Mouse (Mus musculus) c-Kit-positive CD71-positive TER-119-negative erythroid progenitor cells, embryonic 14.5 days (primary cell): Measurements from ENCODE around the gene Stxbp6.
"Not testable (repeated sequence)": the region's sequence is repeated elsewhere in the genome, so short reads cannot be mapped to it uniquely, and the experiment has no call there.

Experiments
- DNase-seq: peaks from one replicate; pipeline ENCODE4 v3.0.0-alpha.2; 2013; ENCODE audit warnings: low read depth

Stxbp6 gene

DNA sequence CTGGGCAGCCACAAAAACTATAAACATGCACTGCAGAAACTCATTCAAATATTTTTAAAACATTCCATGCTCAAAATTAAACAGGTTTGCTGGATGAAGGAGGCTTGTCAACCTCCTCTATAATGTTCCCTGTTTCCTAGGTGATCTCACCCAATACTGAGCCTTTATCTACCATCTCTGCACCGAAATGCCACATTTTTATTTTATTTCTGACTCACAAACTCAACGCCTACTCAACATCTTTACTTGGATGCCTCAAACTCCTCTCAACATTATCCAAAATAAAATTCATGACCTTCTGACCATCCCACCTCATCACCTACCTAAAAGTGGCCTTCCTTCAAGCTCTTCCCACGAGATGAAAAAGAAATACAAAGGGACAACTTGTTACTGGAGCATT is 18.1 kb downstream of the Stxbp6 start:
- no peak for DNase-seq

DNA sequence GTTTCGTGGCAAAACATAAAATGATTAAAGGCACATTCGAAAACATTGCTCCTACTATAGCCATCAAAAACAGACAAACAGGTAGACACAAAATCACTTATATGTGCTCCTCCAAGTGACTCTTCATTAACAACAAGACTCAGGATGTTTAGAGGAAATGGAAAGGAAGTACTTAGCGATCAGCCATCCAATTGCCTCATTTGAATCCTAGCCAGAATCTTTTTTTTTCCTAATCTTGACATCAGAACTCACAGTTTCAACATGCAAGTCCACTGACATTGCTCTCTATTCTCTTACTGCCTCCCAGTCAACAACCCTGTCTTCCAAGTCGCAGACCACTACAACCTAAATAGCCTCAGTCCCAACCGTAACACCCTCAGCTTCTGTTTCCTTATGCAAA is 21.2 kb downstream of the Stxbp6 start:
- no peak for DNase-seq

DNA sequence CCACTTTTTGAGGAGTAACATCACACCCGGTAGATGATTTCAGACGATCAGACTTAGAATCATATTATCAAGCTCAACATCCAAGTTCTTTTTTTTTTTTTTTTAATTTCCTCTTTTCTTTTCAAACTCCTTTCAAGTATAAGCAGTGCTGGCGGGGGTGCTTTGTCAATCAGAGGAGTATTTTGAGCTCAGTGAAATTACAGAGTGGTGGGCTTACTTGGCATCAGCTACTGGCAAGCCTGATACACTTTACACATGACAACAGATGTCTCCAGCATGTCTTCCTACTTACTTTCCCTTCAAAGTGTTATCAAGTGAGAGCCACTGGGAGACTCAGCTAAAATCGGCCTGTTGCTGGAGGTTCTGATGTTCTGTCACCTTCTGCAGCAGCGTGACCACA is 21.6 kb downstream of the Stxbp6 start:
- no peak for DNase-seq

DNA sequence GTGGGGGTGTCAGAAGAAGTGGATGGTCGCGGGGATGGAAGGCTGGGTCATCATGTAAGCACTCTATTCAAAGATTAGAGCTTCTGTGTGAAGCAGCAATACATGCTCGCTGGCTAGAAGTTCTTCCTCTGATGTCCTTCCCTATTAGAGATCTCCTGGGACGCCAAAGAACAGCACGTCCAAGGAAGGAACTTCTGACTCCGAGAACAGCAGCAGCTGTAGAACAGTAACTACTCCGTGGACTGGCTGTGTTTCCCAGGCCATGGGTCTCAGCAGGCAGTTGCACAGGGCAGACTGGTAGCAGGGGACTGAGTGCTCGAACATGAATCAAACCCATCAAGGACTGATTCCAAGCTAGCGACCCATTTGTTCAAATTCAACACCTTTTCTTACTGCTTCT is 24.6 kb downstream of the Stxbp6 start:
- DNase-seq = no peak

DNA sequence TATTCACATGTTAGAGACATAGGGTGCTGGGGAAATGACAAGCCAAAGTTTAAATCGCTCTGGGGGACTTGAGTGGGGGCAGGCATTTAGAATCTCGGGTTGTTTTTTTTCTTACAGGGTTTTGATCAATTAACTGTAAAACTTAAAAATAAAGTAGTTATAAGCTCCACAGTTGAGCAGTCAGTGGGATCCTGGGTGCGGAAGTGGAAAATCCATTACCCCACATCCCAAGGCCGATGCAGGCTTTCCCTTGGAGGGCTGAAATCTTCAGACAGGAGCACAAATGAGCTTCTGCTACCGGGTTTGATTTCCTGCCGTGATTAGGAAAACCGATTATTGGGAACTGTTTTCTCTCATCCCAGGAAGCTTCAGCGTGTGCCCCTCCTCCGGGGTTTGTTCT is 26.8 kb downstream of the Stxbp6 start:
- DNase-seq = not testable (repeated sequence)

DNA sequence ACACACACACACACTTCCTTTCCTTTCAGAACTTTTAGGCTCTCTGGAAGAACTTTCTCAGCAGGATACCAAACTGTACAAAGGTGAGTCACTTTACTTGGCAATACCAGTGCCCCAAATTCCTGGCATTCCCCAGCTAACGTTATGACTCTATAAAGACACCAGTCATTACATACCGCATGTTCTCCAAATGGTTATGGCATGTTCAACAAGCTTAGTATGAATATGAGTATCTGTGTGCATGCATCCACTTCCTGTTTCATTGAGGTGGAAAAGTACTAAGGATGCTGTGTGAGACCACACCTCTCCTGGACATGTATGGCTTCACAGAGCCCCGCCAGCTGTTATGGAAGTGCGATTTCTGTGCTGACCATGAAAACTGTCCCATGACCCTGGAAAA is 27.3 kb downstream of the Stxbp6 start:
- DNase-seq = no peak

DNA sequence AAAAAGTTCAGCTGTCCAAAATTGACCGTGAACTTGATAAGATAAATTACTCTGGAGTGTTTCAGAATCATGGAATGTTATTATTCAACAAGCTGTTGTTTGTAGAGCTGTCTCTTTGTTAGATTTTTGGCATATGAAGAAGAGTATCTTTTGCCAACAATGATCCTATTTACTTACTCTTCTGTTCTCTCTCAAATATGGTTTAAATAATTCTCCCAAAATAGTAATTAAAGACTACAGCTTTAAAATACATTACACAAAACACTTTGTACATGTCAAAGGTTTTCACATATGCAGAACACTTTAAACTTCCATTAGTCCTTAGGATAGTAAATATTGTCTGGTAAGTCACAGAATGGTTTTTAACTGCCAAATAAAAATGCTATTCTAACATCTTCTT is 29.9 kb downstream of the Stxbp6 start:
- no peak for DNase-seq

DNA sequence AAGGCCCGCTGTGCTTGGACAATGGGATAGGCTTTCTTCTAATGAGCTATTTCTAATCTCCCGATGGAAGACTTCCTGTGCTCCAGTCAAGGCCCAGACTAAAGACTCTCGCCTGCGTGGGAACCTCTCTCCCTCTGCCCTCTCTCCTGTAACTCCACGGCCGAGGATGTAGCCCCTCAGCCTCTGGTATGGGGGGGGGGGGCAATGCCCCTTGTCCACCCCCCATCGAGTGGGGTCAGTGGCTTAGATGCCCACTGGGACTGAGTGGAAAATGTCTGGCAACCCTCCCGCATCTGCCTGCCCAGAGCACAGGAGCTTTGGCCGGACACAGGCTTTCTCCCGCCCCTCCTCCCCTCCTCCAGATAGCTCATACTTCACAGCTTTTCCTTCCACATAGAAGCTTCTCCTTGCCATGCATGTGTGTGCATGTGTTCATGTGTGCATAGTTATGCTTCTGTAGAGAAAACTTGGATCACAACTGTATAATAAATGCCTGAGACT is 31.9 kb downstream of the Stxbp6 start:
- DNase-seq = no peak

DNA sequence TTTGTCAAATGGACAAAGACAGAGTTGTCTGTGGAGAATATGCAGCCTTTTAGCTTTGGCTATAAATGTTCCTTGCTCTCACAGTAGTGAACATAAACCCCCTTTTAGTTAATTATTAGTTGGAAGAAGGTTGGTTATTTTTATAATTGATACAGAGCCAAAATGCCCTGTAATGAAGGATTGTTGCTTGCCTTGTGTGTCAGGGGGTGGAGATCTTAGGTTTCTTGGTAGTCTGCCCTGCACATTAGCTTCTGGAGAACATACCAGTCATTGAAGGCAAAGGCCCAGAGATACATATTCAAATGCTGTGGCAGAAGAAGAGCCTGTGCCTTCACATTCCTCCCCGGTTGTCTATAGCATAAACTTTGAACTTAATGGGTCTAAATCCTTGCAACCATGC is 37.0 kb downstream of the Stxbp6 start:
- no peak for DNase-seq

DNA sequence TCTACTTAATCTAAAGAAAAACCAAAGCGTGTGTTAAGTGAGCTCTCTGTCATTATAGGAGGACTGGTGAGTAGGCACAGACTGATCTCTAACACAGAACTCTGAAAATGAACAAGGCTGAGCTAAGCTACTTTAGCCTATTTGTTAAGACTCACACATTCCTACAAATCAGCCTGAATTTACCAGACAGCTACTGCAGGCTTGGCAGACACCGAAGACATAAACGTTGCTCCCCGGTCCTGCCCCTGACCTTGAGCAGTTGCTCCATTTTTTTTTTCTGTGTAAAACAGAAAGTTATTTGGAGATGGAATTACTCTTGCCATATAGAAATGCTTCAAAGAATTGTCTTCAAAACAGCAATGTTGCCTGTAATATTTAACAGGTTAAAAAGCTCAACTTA is 37.4 kb downstream of the Stxbp6 start:
- no peak for DNase-seq

DNA sequence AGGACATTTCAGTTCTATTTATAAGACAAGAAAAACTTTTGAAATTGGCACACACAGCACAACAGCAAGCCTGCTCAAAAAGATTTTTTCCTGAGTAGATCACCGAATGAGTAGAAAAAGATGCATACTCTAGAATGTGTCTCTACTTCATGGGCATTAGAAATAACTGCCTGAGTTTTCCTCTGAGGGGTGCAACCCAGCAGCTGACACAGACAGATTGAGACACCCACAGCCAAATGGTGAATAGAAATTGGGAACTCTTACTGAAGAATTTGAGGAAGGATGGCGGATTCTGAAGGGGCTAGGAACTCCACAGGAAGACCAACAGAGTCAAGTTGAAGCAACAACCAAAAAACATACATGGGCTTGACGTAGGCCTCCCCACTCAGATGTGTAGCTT is 43.8 kb downstream of the Stxbp6 start:
- DNase-seq = no peak

DNA sequence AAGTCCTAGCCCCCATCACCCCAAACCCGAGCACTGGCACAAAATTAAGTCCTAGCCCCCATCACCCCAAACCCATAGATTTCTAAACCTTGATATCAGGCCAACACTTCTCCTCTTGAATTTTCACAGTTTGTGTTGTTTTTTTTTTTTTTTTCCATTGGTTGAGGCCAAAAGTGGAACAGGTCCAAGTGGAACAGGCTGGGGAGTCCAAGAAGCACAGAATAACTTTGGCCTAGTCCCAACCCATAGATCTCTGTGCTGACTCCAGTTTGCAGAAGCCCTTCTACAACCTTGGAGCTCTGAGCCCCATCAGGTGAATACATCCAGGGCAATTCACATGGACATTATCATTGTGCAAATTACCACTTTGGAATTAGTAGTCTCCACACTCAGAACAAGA is 48.2 kb downstream of the Stxbp6 start:
- no peak for DNase-seq

DNA sequence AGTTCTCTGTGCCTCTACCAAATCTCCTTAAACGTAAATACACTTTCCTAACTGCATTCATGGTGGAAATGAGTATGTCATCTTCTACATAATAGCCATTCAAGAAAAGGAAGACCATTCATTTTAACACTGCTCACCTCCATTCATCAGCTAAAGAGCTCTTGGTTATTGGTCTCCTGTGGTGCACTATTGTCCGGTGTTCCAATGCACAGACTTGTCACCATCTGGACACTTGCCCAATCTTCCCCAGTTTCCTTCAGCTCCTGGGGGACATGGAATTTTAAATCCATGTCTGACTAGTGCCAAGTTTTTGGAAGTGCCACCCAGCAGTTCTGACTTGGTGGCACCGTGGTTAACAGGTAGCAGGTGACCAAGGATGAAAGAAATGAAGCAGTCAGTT is 54.5 kb downstream of the Stxbp6 start:
- no peak for DNase-seq

DNA sequence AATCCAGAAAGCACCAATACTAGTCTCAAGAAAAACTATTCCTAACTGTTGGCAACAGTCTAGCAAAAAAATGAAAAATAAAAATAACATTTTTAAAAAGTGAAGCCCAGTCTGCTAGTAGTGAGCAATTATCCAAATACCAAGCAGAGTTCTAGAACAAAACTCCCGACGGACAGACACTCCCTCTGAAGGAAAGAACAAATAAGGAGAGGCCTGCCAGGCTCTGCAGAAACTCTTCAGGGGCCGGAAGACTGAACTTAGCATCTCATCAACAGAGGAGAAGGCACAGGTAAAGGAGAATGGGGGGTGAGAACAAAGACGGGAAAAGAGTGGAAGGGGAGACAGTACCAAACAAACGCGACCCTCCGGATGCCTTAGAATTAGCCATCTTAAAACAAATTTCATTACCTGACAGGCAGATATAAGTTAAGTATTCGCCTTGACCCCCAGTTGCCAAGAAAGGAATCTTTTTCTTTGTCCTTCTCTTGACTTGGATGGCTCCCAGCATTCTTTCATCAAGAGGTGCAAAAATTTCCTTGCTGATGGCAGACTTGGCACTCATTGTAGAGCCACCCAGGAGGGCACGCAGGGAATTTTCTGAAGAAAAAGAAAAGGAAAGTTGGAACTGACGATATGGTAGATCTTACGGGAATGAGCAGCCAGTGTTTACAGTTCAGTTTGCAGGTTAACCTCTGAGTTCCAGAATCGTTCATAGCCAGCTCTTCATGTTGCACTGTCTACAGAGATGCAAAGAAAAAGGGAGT is 55.3 kb downstream of the Stxbp6 start:
- no peak for DNase-seq

DNA sequence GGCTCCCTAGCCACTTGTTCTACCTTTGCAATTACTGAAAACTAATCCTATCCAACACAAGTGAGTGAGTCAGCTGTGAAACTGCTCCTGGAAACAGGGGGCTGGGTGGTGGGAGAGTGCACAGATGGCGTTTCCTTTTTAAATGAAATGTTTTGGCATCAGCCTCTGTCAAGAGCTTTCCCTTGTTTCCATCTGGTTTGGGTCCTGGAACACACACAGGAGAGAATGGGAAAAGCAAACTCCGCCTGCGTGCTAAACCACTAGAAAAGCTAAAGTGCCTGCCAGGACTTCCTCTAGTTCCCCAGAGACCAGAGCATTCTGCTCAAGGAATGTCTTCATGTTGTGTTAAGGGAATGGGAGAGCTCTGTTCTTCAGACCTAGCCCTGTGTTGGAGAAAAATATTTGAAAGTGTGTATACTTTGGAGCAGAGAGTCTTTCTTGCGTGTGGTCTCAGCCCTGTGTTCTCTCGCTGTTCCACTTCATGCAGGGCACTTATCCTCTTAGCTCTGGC is 61.2 kb downstream of the Stxbp6 start:
- no peak for DNase-seq

DNA sequence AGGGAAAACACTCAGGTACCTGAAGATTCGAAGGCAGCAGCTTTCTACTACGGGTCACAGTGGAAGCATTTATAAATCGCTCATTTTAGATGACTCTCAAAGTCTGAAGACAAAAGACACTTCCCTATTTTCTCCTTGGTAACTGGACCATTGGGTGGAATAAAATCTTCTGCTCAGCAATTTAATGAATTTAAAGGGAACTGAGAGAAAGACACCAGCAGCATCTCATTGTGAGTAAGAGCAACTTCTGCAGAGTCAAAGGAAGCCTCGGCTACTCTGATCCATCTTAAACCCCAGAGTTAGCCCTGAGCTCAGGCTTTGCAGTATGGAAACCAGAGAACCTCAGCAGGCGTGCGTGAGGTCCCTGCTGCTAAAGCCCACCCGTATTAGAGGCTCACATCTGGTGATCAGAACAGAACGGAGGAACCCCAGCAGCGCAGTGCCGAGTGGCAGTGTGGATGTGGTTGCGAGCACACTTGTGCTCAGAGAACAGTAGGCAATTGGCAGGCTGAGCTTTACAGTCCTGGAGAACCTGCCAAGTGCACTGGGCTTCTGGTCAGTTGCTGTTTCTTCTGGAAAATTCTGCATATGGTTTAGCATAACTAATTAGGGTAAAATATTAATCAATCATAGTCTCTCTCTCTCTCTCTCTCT is 62.9 kb downstream of the Stxbp6 start:
- no peak for DNase-seq

DNA sequence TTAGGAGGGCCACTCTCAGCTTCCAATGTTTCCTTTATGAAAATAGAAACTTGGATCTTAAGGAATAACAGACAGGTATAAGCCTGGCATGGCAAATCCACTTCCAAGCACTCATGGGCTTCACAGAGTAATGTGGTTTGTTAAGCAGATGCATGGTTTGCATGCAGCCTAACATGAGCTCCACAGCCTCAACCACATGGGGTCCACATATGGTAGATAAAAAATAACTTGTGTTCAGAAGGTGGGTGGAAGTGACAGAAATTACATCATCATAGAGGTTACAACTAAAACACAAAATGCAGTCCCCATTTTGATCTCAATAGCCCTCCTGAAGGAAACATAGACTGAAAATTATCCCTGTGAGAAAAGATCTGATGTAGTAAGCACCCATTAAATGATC is 63.5 kb downstream of the Stxbp6 start:
- DNase-seq = no peak

DNA sequence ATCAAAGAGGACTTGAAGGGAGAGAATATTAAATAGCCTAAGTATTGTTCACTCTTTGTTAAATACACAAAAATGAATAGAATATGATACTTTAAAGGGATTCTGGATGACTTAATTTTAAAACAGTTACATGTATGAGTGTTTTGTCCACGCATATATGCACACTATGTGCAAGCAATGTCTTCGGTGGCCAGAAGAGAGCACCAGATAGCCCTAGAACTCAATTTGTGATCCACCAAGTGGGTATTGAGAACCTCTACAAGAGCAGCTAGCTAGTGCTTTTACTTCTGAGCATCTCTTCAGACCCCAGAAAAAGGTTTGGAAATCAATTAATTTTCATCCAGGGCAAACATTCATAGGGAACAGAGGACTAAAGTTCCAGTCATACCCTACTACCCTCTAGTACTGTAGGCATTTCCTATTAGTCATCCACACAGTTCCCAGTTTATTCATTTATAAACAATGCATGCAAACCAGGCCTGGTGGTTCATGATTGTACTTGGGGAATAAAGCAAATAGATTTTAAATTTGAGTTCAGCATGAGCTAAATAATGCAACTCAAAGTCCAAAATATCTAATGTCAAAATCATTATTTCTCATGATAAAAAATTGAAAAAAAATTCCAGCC is 64.4 kb downstream of the Stxbp6 start:
- no peak for DNase-seq

DNA sequence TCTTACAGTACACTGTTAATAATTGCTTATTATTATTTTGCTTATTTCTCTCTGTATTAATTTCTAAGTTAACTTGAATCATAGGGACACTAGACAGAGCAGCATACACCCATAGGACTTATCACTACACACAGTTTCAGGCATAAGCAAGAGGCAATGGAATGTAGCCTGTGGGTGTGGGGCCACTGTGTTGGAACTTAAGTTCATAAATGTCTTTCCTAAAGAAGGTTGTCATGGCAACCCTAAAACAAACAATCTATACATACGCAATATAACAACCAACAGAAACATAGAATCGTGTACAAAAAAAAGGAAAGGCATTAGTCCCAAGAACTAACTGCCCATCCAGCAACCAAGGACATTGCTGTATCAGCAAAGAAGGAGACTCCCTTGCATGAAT is 67.9 kb downstream of the Stxbp6 start:
- no peak for DNase-seq

DNA sequence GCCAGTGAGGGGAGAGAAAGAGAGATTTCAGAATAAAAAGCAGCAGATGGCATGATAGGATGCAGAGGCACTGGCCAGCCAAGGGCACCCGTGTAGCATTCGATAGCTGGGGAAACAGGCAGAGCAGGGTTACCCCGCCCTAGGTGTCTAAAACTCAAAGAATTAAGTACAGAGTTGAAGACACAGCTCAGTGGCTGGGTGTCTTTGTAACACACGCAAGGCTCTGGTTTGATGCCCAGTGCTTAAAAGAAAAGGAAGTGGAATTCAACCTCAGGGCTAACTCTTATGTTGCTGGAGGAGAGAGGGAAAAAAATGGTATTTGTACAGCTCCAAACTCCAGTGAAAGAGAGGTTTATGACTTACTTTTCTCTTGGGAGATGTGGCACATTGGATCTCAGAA is 68.5 kb downstream of the Stxbp6 start:
- DNase-seq = no peak

DNA sequence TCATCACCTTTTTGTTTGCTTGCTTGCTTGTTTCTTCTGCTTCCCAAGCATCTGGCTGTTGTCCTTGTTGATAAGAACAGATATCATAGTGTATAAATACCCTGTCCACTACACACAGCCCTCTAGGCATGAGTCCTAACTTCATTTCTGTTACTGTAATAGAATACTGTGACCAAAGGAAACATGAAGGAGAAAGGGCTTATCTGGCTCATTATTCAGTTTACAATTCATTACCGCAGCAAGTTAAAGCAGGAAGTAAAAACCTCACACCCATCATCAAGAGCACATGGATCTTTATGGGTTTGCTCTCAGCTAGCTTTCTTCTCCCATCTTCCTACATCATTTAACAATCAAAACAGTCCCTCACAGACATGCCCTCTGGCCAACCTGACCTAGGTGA is 72.5 kb downstream of the Stxbp6 start:
- no peak for DNase-seq

DNA sequence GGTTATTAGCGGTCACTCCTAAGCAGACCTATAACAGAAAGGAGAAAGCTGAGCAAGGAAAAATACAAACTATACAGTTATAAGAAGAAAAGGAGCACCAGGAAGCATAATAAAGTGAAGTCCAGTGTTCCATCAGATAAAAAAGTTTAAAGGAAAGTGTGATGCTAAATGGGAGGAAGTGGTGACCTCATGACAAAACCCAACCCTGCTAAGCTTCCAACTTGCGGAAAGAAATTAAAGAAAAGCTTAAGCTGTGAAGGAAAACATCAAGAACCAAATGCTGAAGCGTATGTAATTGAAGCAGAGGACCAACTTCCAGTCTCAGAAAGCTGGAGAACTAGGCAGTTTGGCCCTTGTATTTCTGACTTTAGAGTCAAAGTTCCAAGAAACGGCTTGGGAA is 77.1 kb downstream of the Stxbp6 start:
- no peak for DNase-seq

DNA sequence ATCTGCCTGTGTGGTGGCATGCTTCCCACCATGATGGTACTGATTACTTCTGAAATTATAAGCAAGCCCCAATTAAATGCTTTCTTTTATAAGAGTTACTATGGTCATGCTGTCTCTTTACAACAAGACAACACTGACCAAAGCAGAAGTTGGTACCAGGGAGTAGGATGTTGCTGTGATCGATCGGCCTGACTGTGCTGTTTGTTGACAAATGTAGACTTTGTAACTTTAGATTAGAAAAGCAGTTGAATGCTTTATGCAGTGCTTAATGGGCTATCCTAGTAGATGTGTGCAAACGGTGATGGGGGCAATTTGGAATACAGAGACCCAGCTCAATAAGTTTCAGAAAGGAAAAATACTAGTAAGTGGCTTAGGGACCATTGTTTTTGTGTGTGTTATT is 77.6 kb downstream of the Stxbp6 start:
- no peak for DNase-seq
